Mouse (Mus musculus): ENCODE measurements around the gene Nup210. TPM values are rescaled to one million over a fixed set of nuclear protein-coding genes. Genes with fewer than 3 reads are reported as not detected.
A peak's percentile ranks its signal among the peaks of the same experiment; 100 is the strongest.

Gene Nup210
- total and polyA plus RNA-seq, 2 experiments from 2014 or later: 17.2 to 67.8 TPM

DNA sequence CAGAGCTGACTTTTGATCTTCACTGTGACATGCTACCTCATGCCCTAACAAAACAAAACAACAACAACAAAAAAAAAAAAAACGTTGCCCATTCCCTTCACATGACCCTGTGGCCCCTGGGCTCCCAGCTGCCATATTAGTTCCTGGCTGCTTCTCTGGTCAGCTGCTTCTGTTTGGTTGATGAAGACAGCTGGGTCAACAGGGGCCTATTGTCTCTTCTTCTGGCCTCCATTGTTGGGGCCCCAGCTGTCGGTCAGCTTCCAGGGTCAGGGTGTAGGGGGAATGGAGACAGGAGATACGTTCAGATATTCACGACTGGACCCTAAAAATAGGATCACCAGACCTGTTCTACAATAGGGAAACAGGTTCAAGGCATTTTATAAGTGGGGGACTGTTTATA lies 39.4 kb upstream of the Nup210 start:
- Histone ChIP-seq H3K9me3 (ENCODE audit: low read length) (no peaks in the 10 kb centered on the region), H3K4me2 (ENCODE audit: low read depth, low read length, poor library complexity, severe bottlenecking) (peak overlapping the region; percentile 76), H3K36me3 (ENCODE audit: insufficient read depth, low read length) (no peaks in the 10 kb centered on the region), H3K27me3 (ENCODE audit: insufficient read depth, low read length) (no peaks in the 10 kb centered on the region), H3K27ac (ENCODE audit: low read depth, low read length) (peak overlapping the region; percentile 98), H3K4me1 (ENCODE audit: insufficient read depth, low read length) (peaks cover 59% of the 10 kb centered on the region), H3K4me3 (ENCODE audit: low read depth, low read length) (peak overlapping the region; percentile 46), H3K9ac (replicated peaks; ENCODE audit: low read length, poor library complexity, severe bottlenecking) (no peak overlapping the region)
- DNase-seq (ENCODE audit: low spot score) (no peak), ATAC-seq (ENCODE audit: low FRiP score) (no peak)
- TF ChIP-seq CTCF (IDR thresholded peaks at IDR 0.05): no peak
- WGBS: 25% methylated on average over 4 of the region's 4 CpGs

DNA sequence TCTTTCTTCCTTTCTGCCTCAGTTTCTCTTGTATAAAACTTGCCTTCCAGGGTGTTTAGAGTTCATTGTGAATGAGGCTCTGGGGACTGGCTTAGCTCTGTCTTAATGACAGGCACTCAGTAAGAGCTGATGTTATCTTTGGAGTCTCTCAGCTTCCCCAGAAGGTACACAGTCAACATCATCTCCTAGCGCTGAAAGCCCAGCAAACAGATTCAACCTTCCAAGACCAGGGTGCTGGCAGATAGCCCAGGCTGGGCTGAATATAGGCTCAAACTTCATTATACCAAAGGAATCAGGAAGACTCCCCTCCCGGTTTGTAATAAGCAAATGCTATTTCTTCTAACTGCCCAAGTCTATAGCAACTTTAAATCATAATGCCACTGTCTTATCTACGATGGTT lies 38.7 kb upstream of the Nup210 start:
- Histone ChIP-seq H3K4me1 (ENCODE audit: insufficient read depth, low read length) (peaks cover 57% of the 10 kb centered on the region), H3K4me3 (ENCODE audit: low read depth, low read length) (no peak overlapping the region), H3K36me3 (ENCODE audit: insufficient read depth, low read length) (no peaks in the 10 kb centered on the region), H3K4me2 (ENCODE audit: low read depth, low read length, poor library complexity, severe bottlenecking) (no peak overlapping the region), H3K27ac (ENCODE audit: low read depth, low read length) (peak overlapping the region; percentile 98), H3K9ac (replicated peaks; ENCODE audit: low read length, poor library complexity, severe bottlenecking) (no peak overlapping the region), H3K27me3 (ENCODE audit: insufficient read depth, low read length) (no peaks in the 10 kb centered on the region), H3K9me3 (ENCODE audit: low read length) (no peaks in the 10 kb centered on the region)
- TF ChIP-seq CTCF (IDR thresholded peaks at IDR 0.05): no peak
- ATAC-seq (ENCODE audit: low FRiP score) (no peak), DNase-seq (ENCODE audit: low spot score) (no peak)
- 61% methylated on average over 3 of the region's 3 CpGs for WGBS

DNA sequence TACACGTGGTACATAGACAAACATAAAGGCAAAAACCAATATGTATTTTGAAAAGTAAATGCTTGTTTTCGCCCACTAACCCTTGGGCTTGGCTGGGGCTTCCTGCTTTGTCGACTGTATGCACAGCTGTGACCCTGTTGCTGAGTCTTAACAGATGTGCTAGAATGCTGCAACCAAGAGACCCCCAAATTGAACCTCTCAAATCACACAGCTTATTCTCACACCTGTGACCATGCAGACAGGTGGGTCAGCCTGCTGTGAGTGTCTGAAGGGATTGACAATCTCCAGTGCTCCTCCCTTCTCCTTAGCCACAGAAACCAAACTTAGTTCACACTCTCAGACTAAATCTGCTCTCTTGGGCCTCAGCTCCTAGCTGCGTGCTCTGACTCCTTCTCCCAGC lies 38.1 kb upstream of the Nup210 start:
- ATAC-seq (ENCODE audit: low FRiP score) (no peak), DNase-seq (ENCODE audit: low spot score) (no peak)
- Histone ChIP-seq H3K4me3 (ENCODE audit: low read depth, low read length) (no peak overlapping the region), H3K27me3 (ENCODE audit: insufficient read depth, low read length) (no peaks in the 10 kb centered on the region), H3K9me3 (ENCODE audit: low read length) (no peaks in the 10 kb centered on the region), H3K9ac (replicated peaks; ENCODE audit: low read length, poor library complexity, severe bottlenecking) (no peak overlapping the region), H3K4me1 (ENCODE audit: insufficient read depth, low read length) (peaks cover 52% of the 10 kb centered on the region), H3K27ac (ENCODE audit: low read depth, low read length) (peak overlapping the region; percentile 98), H3K4me2 (ENCODE audit: low read depth, low read length, poor library complexity, severe bottlenecking) (no peak overlapping the region), H3K36me3 (ENCODE audit: insufficient read depth, low read length) (no peaks in the 10 kb centered on the region)
- WGBS: 54% methylated on average over 4 of the region's 4 CpGs
- no peak for TF ChIP-seq CTCF (IDR thresholded peaks at IDR 0.05)

DNA sequence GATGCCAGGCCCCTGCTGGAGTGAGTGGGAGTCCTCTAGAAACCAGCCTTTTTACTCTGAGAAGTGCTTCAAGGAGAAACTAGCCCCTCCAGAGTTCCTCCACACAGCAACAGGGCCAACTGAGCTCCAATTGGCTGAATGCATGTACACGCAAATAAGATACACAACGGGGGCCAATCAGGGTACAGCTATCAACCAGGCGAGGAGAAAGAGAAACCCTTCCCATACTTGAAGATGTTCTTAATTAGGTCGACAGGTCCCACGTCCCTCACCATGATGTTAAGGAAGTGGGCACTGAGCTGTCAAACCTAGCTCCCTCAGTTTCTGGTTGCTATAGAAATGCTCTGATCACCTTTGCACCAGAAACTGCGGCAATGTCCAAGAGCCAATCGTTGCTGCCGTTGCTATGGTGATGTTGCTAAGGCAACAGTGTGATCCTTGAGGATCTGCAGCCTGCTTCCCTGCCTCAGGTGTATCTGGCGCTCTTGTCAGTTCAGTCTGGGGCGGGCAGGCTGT lies 37.0 kb upstream of the Nup210 start:
- peaks cover 44% of the 10 kb centered on the region for H3K4me1 ChIP-seq (ENCODE audit: insufficient read depth, low read length)
- H3K36me3 ChIP-seq (ENCODE audit: insufficient read depth, low read length): no peaks in the 10 kb centered on the region
- peak overlapping the region; percentile 46; the same call in 1 of the 2 replicates for H3K9ac ChIP-seq (replicated peaks; ENCODE audit: low read length, poor library complexity, severe bottlenecking)
- 3% methylated on average over 10 of the region's 10 CpGs for WGBS
- H3K4me3 ChIP-seq (ENCODE audit: low read depth, low read length): no peak overlapping the region
- H3K27ac ChIP-seq (ENCODE audit: low read depth, low read length): peak overlapping the region; percentile 98
- no peaks in the 10 kb centered on the region for H3K9me3 ChIP-seq (ENCODE audit: low read length)
- no peak overlapping the region for H3K4me2 ChIP-seq (ENCODE audit: low read depth, low read length, poor library complexity, severe bottlenecking)
- H3K27me3 ChIP-seq (ENCODE audit: insufficient read depth, low read length): no peaks in the 10 kb centered on the region
- peak; percentile 91 for ATAC-seq (ENCODE audit: low FRiP score)
- TF ChIP-seq CTCF (IDR thresholded peaks at IDR 0.05): no peak; the same call in 1 of the 2 replicates
- DNase-seq (ENCODE audit: low spot score): peak; percentile 96

DNA sequence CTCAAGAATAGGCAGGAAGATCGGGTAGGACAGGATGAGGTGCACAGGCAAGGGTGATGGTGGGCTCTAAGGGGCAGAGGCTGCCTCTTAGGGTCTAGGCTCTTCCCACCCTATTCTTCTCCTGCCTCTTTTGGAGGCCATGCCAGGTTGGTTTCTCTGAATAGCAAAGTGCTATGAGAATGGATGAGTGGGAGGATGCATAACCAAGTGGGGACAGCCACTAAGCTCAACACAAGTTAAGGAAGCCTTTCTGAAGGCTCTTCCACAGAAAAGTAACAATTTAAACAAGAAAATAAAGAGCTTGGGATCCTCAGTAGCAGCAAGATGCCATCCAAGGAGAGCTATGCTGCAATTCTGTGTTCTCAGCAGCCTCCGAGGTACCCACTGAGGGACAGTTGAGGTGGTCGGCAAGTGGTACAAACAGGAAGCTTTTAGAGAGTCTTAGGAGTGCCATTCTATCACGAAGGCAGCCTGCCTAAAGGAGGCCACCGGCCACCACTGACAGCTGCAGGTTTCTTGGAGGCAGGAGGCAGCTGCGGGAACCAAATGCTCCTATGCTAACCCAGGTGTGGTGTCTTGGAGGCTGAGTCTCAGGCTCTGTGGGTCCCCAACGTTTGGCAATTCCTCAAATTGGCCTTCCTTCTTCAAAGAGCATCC lies 36.4 kb upstream of the Nup210 start:
- Histone ChIP-seq H3K27me3 (ENCODE audit: insufficient read depth, low read length) (no peaks in the 10 kb centered on the region), H3K4me1 (ENCODE audit: insufficient read depth, low read length) (peaks cover 39% of the 10 kb centered on the region), H3K4me2 (ENCODE audit: low read depth, low read length, poor library complexity, severe bottlenecking) (no peak overlapping the region), H3K27ac (ENCODE audit: low read depth, low read length) (peak overlapping the region; percentile 98), H3K4me3 (ENCODE audit: low read depth, low read length) (no peak overlapping the region), H3K9ac (replicated peaks; ENCODE audit: low read length, poor library complexity, severe bottlenecking) (no peak overlapping the region), H3K36me3 (ENCODE audit: insufficient read depth, low read length) (no peaks in the 10 kb centered on the region), H3K9me3 (ENCODE audit: low read length) (no peaks in the 10 kb centered on the region)
- DNase-seq (ENCODE audit: low spot score) (no peak), ATAC-seq (ENCODE audit: low FRiP score) (no peak)
- WGBS: 30% methylated on average over 7 of the region's 7 CpGs
- TF ChIP-seq CTCF (IDR thresholded peaks at IDR 0.05): no peak

DNA sequence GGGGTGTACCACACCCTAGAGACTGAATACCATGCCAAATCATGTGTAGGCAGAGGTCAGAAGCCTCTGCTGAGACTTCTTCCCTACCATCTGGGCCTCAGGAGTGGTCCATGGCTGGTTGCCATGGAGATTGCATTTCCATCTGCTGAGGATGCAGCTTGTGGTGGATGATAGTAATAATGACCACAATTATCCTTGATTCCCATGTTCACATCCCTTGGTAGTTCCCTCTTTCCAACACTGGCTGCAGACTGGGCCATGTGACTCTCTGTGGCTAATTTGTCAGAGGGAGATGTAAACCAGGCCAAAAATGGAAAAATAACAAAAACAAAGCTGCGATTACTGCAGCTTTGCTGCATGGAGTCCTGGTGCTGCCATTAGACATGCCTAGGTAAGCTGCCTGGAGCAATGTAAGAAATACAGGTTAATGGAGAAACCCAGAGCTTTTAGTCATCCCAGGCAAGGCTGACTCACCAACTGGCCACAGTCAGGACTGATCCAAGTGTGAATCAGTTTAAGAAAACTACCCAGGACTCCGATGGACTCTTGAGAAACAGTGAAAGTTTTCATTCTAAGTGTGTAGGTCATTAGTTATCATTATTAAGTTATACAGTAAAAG lies 30.6 kb upstream of the Nup210 start:
- Histone ChIP-seq H3K4me2 (ENCODE audit: low read depth, low read length, poor library complexity, severe bottlenecking) (no peak overlapping the region), H3K36me3 (ENCODE audit: insufficient read depth, low read length) (no peaks in the 10 kb centered on the region), H3K4me3 (ENCODE audit: low read depth, low read length) (no peak overlapping the region), H3K27me3 (ENCODE audit: insufficient read depth, low read length) (no peaks in the 10 kb centered on the region), H3K27ac (ENCODE audit: low read depth, low read length) (peak overlapping the region; percentile 70), H3K9ac (replicated peaks; ENCODE audit: low read length, poor library complexity, severe bottlenecking) (no peak overlapping the region), H3K9me3 (ENCODE audit: low read length) (no peaks in the 10 kb centered on the region), H3K4me1 (ENCODE audit: insufficient read depth, low read length) (peaks cover 14% of the 10 kb centered on the region; the same call in 1 of the 2 replicates)
- peak; percentile 73 for ATAC-seq (ENCODE audit: low FRiP score)
- no peak for TF ChIP-seq CTCF (IDR thresholded peaks at IDR 0.05)
- 66% methylated on average over 2 of the region's 2 CpGs for WGBS
- DNase-seq (ENCODE audit: low spot score): peak; percentile 89
